Mouse (Mus musculus) hindbrain, embryonic 11.5 days (tissue): ENCODE data around the gene Kcnd1. TPM values are rescaled to one million over a fixed set of nuclear protein-coding genes. Genes with fewer than 3 reads are reported as not detected.

ENCODE experiments used
- ATAC-seq: fragments of 200-750 bp; cut with Nextera tagmentation; 2 replicates; pipeline ENCODE4 v1.8.0; 2017; ENCODE audit warnings: mild to moderate bottlenecking, moderate TSS enrichment, moderate library complexity; ENCODE audit not compliant: low FRiP score
- DNase-seq: peaks from one replicate; pipeline ENCODE4 v3.0.0-alpha.2; 2015; ENCODE audit warnings: low spot score
- H3K27ac ChIP-seq: fragments of 300-500 bp; sonication (generic); 2 replicates; pipeline ENCODE4 v1.5.1; 2014; ENCODE audit warnings: mild to moderate bottlenecking, low read depth, low read length
- H3K27me3 ChIP-seq: fragments of 300-500 bp; sonication (generic); 2 replicates; pipeline ENCODE4 v1.6.1; 2014; ENCODE audit warnings: mild to moderate bottlenecking, low read length, moderate library complexity, mixed read lengths; ENCODE audit not compliant: control insufficient read depth, insufficient read depth
- H3K36me3 ChIP-seq: fragments of 300-500 bp; sonication (generic); 2 replicates; pipeline ENCODE4 v1.6.1; 2014; ENCODE audit warnings: mild to moderate bottlenecking, low read length, moderate library complexity, mixed read lengths; ENCODE audit not compliant: control insufficient read depth, insufficient read depth
- H3K4me1 ChIP-seq: fragments of 300-500 bp; sonication (generic); replicated peaks from 2 replicates; pipeline ENCODE4 v1.6.1; 2014; ENCODE audit warnings: low read length, mixed read lengths; ENCODE audit not compliant: control insufficient read depth, insufficient read depth
- H3K4me2 ChIP-seq: fragments of 300-500 bp; sonication (generic); replicated peaks from 2 replicates; pipeline ENCODE4 v1.6.1; 2014; ENCODE audit warnings: mild to moderate bottlenecking, low read depth, low read length
- H3K4me3 ChIP-seq: fragments of 300-500 bp; sonication (generic); 2 replicates; pipeline ENCODE4 v1.5.1; 2014; ENCODE audit warnings: low read depth, low read length
- H3K9ac ChIP-seq: fragments of 300-500 bp; sonication (generic); 2 replicates; pipeline ENCODE4 v1.6.1; 2014; ENCODE audit warnings: low read depth, low read length
- H3K9me3 ChIP-seq: fragments of 300-500 bp; sonication (generic); 2 replicates; pipeline ENCODE4 v1.6.1; 2016; ENCODE audit warnings: low read length; ENCODE audit not compliant: control insufficient read depth
- WGBS: fragments of 180-500 bp; shearing (Covaris S2); extraction: QIAGEN DNeasy Blood & Tissue Kit; methylation state at CpG from one replicate; pipeline ENCODE4 v1.1.7; 2014; 5-methylcytosine and 5-hydroxymethylcytosine counted together
- polyA plus RNA-seq: library from polyadenylated mRNA; unstranded; fragments of >200 nt; fragmentation: Nextera tagmentation; extraction: Ambion mirVana; gene quantifications from 2 replicates; pipeline ENCODE4 v1.2.1, GENCODE M21; 2014

Kcnd1 gene
- 1.6 and 2.2 TPM in 2 replicates for polyA plus RNA-seq

GRCm38 (mm10) chrX:7821865-7822779 lies at the start of gene Kcnd1:
Kcnd1 (plus strand) TSS chrX:7822289.
- Histone ChIP-seq H3K27me3 (no peaks in the 10 kb centered on the region), H3K4me1 (no peaks in the 10 kb centered on the region), H3K4me2 (peak within 1 kb of the TSS; percentile 34; the same call in 1 of the 2 replicates), H3K36me3 (no peaks in the 10 kb centered on the region), H3K4me3 (peak within 1 kb of the TSS; percentile 14), H3K9me3 (no peaks in the 10 kb centered on the region; the same call in 1 of the 2 replicates), H3K9ac (no peak within 1 kb of the TSS), H3K27ac (no peak within 1 kb of the TSS)
- DNase-seq (peak; percentile 10), ATAC-seq (peak; percentile 56)
- 25% methylated on average over 17 of the region's 24 CpGs for WGBS

GRCm38 (mm10) chrX:7772766-7773165 lies 49.3 kb upstream of the Kcnd1 start:
- Histone ChIP-seq H3K4me3 (no peak overlapping the region), H3K4me1 (no peaks in the 10 kb centered on the region), H3K27me3 (no peaks in the 10 kb centered on the region), H3K9ac (no peak overlapping the region), H3K36me3 (no peaks in the 10 kb centered on the region), H3K9me3 (no peaks in the 10 kb centered on the region), H3K4me2 (no peak overlapping the region), H3K27ac (no peak overlapping the region)
- DNase-seq: peak; percentile 14
- no peak for ATAC-seq
- 57% methylated on average over 2 of the region's 2 CpGs for WGBS

GRCm38 (mm10) chrX:7775501-7776205 lies 46.4 kb upstream of the Kcnd1 start:
- Histone ChIP-seq H3K27me3 (no peaks in the 10 kb centered on the region), H3K9me3 (no peaks in the 10 kb centered on the region), H3K4me3 (no peak overlapping the region), H3K9ac (no peak overlapping the region), H3K27ac (no peak overlapping the region), H3K36me3 (no peaks in the 10 kb centered on the region), H3K4me1 (no peaks in the 10 kb centered on the region), H3K4me2 (no peak overlapping the region)
- no peak for ATAC-seq
- 76% methylated on average over 9 of the region's 9 CpGs for WGBS
- no peak for DNase-seq

GRCm38 (mm10) chrX:7776329-7777082 lies 45.6 kb upstream of the Kcnd1 start:
- H3K36me3 ChIP-seq: no peaks in the 10 kb centered on the region
- no peaks in the 10 kb centered on the region for H3K9me3 ChIP-seq
- H3K27me3 ChIP-seq: no peaks in the 10 kb centered on the region

GRCm38 (mm10) chrX:7778450-7779244 lies 43.4 kb upstream of the Kcnd1 start:
- no peak overlapping the region for H3K9ac ChIP-seq
- ATAC-seq: no peak
- 73% methylated on average over 7 of the region's 7 CpGs for WGBS

More at GRCm38 (mm10) chrX:7776329-7777082, 45.6 kb upstream of the Kcnd1 start:
- WGBS: 55% methylated on average over 8 of the region's 8 CpGs
- Histone ChIP-seq H3K4me3 (no peak overlapping the region), H3K4me2 (no peak overlapping the region), H3K27ac (no peak overlapping the region), H3K4me1 (no peaks in the 10 kb centered on the region), H3K9ac (no peak overlapping the region)
- peak; percentile 61; the same call in 1 of the 2 replicates for ATAC-seq
- DNase-seq: peak; percentile 68

GRCm38 (mm10) chrX:7779294-7779693 lies 42.8 kb upstream of the Kcnd1 start:
- no peak for ATAC-seq
- no peak for DNase-seq
- no peaks in the 10 kb centered on the region for H3K27me3 ChIP-seq
- no peak overlapping the region for H3K4me3 ChIP-seq
- WGBS: 31% methylated on average over 3 of the region's 3 CpGs
- H3K9me3 ChIP-seq: no peaks in the 10 kb centered on the region
- no peaks in the 10 kb centered on the region for H3K36me3 ChIP-seq
- no peak overlapping the region for H3K27ac ChIP-seq
- no peak overlapping the region for H3K4me2 ChIP-seq
- no peaks in the 10 kb centered on the region for H3K4me1 ChIP-seq
- H3K9ac ChIP-seq: no peak overlapping the region

More at GRCm38 (mm10) chrX:7778450-7779244, 43.4 kb upstream of the Kcnd1 start:
- Histone ChIP-seq H3K4me2 (no peak overlapping the region), H3K27ac (no peak overlapping the region), H3K4me3 (no peak overlapping the region), H3K4me1 (no peaks in the 10 kb centered on the region), H3K9me3 (no peaks in the 10 kb centered on the region), H3K27me3 (no peaks in the 10 kb centered on the region), H3K36me3 (no peaks in the 10 kb centered on the region)
- DNase-seq: no peak

- Histone ChIP-seq H3K9ac (no peak overlapping the region), H3K27ac (no peak overlapping the region), H3K9me3 (no peaks in the 10 kb centered on the region), H3K36me3 (no peaks in the 10 kb centered on the region), H3K4me1 (no peaks in the 10 kb centered on the region), H3K4me3 (no peak overlapping the region), H3K27me3 (no peaks in the 10 kb centered on the region), H3K4me2 (no peak overlapping the region)
- 82% methylated on average over 4 of the region's 4 CpGs for WGBS
- DNase-seq: no peak
- ATAC-seq: no peak
These were observed 39.4 kb upstream of the Kcnd1 start for GRCm38 (mm10) chrX:7782603-7783092.
